Mouse (Mus musculus): ENCODE results near the gene Wnt2b.

DNA sequence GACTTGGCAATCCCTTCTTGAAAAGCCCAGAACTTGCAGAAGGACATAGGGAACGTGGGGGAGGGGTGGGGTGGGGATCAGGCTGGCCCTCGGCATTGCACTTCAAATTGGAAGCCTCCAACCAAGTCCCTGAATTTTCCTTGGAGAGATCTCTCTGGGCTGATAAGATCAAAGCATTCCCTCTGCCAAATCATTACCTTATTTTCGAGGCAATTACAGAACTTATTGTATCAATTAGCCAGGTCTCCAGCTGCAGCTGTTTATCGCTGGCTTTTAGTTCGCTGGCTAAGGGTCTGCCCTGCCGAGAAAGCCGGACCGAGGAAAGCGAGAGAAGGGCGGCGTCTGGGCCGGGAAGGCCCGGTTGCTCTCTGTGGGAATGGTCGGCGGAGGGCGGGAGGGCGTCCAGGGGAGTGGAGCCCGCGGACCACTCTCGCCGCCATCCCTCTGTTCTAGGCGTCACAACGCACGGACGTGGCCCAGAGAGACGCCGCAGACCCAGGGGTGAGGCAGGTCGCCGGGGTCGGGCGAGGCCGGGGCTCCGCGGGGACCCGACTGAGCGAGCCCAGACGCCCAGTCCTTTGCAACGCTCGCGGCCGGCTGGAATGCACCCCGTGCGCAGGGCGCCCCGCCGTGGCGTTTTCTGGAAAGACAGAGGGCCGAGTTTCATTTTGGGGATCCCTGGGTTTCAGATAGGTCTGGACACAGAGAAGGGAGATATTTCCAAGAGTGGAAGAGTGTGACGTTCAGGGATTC is 6.0 kb upstream of the Wnt2b start:
- no peak for TF ChIP-seq GATA1 (IDR thresholded peaks at IDR 0.05; ENCODE audit: low read length)
- TF ChIP-seq TAL1 (IDR thresholded peaks at IDR 0.05; ENCODE audit: low read length) = no peak

All from erythroblast, embryonic 14.5 days (primary cell).